Mouse (Mus musculus): ENCODE results near the gene Rassf3.

The Rassf3 gene

GRCm38 (mm10) chr10:121488623-121489299 lies 12.6 kb upstream of the Rassf3 start:
- no peak for DNase-seq

- DNase-seq = no peak
These were observed 11.6 kb upstream of the Rassf3 start for GRCm38 (mm10) chr10:121487716-121488115.

GRCm38 (mm10) chr10:121486350-121486749 lies 10.2 kb upstream of the Rassf3 start:
- no peak for DNase-seq

GRCm38 (mm10) chr10:121483364-121483763 lies 7.2 kb upstream of the Rassf3 start:
- no peak for DNase-seq

GRCm38 (mm10) chr10:121481141-121481540 lies 5.0 kb upstream of the Rassf3 start:
- DNase-seq = no peak

- DNase-seq = no peak
These were observed 3.8 kb upstream of the Rassf3 start for GRCm38 (mm10) chr10:121479987-121480386.

- no peak for DNase-seq
These were observed 1.3 kb upstream of the Rassf3 start for GRCm38 (mm10) chr10:121477433-121477832.

GRCm38 (mm10) chr10:121476968-121477337 lies 806 bp upstream of the Rassf3 start:
- DNase-seq = no peak

GRCm38 (mm10) chr10:121475672-121476146 lies 438 bp downstream of the Rassf3 start:
- DNase-seq = peak; percentile 69

GRCm38 (mm10) chr10:121475101-121475671 lies 961 bp downstream of the Rassf3 start:
- no peak for DNase-seq

GRCm38 (mm10) chr10:121474288-121474687 lies 1.9 kb downstream of the Rassf3 start:
- DNase-seq = no peak

GRCm38 (mm10) chr10:121473723-121474215 lies 2.4 kb downstream of the Rassf3 start:
- DNase-seq = peak; percentile 28

GRCm38 (mm10) chr10:121472593-121473217 lies 3.4 kb downstream of the Rassf3 start:
- no peak for DNase-seq

GRCm38 (mm10) chr10:121471570-121472197 lies 4.5 kb downstream of the Rassf3 start:
- DNase-seq = peak; percentile 29

- no peak for DNase-seq
These were observed 6.5 kb downstream of the Rassf3 start for GRCm38 (mm10) chr10:121469625-121470024.

GRCm38 (mm10) chr10:121468985-121469384 lies 7.2 kb downstream of the Rassf3 start:
- no peak for DNase-seq

- DNase-seq = no peak
These were observed 7.9 kb downstream of the Rassf3 start for GRCm38 (mm10) chr10:121468261-121468660.

GRCm38 (mm10) chr10:121467792-121468191 lies 8.4 kb downstream of the Rassf3 start:
- DNase-seq = no peak

GRCm38 (mm10) chr10:121467016-121467415 lies 9.1 kb downstream of the Rassf3 start:
- DNase-seq = no peak

GRCm38 (mm10) chr10:121465033-121465432 lies 11.1 kb downstream of the Rassf3 start:
- no peak for DNase-seq

- DNase-seq = no peak
These were observed 13.8 kb downstream of the Rassf3 start for GRCm38 (mm10) chr10:121462162-121462881.

GRCm38 (mm10) chr10:121461404-121462161 lies 14.6 kb downstream of the Rassf3 start:
- DNase-seq = no peak

All from thymus, postnatal 14 days (tissue).